Mouse (Mus musculus): ENCODE data around the gene Abr.

Gene Abr

GRCm38 (mm10) chr11:76569436-76569835 lies 52.7 kb downstream of the Abr start:
- DNase-seq (ENCODE audit: low spot score in 2 of 2), result no peak

DNA sequence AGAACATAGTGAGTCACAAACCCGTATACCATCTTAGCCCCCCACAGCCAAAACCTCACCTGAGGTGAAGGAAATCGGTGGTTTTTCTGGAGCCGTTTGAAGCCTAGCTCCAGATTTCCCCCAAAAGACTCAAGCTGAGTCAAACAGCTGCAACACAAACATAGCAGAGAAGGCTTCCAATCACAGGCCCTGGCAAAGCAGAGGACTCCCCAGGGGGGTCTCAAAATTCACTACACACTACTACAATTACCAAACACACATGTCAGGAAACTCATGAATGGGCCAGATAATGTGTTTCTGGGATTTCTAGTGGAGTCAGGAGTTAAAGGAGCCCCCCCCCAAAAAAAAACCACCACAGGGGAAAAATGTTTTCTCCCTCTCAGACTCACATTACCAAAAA lies 56.0 kb downstream of the Abr start:
- DNase-seq (ENCODE audit: low spot score in 2 of 2), result no peak

GRCm38 (mm10) chr11:76562584-76562983 lies 59.5 kb downstream of the Abr start:
- DNase-seq (ENCODE audit: low spot score in 2 of 2), result no peak

- no peak for DNase-seq (ENCODE audit: low spot score in 2 of 2)
Measured at GRCm38 (mm10) chr11:76562165-76562564, 59.9 kb downstream of the Abr start.

GRCm38 (mm10) chr11:76557837-76558236 lies 64.3 kb downstream of the Abr start:
- no peak for DNase-seq (ENCODE audit: low spot score in 2 of 2)

DNA sequence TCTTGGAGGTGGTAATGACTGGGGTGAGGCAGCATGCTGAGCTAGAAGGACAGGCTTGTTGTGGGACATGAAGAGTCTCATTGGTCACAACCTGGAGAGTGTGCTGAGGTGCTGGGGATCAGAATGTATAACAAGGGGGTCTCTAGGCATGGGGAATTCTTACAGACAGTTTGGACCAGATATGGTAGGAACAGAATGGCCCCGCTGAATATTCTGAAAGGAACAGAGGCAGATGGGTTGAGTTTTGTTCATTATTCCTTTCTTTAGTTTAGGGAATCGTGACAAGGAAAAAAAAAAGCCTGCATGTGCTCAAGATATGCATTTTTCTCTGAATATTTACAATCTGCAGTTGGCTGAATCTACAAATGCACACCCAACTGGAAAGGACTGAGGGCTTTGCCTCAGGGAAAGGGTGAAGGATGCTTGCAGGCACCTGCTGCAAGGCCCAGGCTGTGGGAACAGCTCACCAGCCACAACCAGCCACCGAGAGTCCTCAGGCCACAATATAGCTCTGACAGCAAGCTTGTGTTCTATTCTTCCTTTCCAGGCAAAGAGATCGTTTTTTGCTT lies 73.9 kb downstream of the Abr start:
- no peak for DNase-seq (ENCODE audit: low spot score in 2 of 2)

DNA sequence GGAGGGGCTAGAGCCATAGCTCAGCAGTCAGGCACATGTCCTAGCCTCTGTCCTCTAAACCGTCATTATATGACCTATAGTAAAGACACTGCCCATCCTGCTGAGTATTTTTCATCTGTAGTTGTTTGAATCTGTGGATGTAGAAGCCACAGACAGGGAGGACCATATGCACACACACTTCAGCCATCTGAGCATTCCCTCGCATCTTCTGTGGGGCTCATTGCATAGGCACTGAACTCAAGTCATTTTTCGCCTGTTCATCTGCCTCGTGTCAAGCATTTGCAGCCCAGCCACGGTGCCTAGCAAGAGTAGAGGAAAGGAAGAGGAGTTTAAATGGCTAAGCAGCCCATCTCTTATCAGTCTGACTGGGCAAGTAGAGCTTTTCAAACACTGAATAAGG lies 74.7 kb downstream of the Abr start:
- no peak for DNase-seq (ENCODE audit: low spot score in 2 of 2)

DNA sequence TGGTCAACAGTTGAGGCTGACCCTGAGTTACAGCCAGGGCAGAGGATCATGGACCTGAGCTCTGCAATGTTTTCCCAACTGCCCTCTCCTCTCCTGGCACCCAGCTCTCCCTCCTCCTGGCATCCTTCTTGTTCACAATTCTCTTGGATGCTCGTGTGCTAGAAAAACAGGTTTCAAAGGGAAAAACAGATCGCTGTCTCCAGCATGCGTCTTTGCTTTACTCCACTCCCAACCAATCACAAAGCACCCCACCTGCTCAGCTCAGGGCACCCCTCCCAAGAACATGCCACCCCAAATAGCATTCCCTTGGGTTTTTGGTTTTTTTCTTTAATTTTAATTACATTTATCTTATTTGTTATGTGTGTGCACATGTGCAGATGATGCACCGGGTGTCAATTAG lies 75.7 kb downstream of the Abr start:
- DNase-seq (ENCODE audit: low spot score in 2 of 2), result no peak

DNA sequence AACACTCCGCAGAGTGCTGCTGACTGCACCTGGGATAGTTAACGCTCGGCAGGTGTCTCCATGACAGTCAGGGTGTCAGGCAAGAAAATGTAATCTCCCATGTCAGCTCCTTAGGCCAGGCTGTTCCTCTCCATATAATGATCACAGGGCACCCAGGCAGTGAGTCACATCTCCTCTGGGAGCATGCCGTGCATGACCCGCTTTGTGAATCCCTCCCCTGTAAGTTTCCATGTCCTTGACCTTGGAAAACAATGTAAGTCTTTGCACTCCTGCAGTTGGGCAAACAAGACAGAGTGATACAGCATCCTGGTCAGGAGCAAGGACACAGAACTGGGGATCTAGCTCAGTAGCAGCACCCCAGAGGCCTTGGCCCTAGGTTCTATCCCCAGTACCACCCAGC lies 78.8 kb downstream of the Abr start:
- no peak for DNase-seq (ENCODE audit: low spot score in 2 of 2)

GRCm38 (mm10) chr11:76540973-76541372 lies 81.1 kb downstream of the Abr start:
- DNase-seq (ENCODE audit: low spot score in 2 of 2), result peak; percentile 54 to 57

DNA sequence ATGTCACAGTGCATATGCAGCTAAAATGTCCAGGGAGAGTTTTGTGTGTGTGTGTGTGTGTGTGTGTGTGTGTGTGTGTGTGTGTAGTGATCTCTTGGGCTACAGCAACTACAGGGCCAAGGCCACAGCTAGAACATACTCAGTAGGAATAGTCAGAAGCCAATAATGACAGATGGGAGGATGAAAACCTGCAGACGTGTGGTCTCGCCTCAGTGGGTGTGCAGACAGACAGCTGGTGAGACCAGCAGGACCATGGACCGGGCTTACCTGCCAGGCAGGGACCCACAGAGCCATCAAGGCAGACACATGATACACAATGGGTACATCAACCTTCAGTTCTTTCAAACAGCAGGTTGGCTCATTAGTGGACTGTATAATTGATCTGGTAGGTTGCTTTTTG lies 84.7 kb downstream of the Abr start:
- no peak for DNase-seq (ENCODE audit: low spot score in 2 of 2)

DNA sequence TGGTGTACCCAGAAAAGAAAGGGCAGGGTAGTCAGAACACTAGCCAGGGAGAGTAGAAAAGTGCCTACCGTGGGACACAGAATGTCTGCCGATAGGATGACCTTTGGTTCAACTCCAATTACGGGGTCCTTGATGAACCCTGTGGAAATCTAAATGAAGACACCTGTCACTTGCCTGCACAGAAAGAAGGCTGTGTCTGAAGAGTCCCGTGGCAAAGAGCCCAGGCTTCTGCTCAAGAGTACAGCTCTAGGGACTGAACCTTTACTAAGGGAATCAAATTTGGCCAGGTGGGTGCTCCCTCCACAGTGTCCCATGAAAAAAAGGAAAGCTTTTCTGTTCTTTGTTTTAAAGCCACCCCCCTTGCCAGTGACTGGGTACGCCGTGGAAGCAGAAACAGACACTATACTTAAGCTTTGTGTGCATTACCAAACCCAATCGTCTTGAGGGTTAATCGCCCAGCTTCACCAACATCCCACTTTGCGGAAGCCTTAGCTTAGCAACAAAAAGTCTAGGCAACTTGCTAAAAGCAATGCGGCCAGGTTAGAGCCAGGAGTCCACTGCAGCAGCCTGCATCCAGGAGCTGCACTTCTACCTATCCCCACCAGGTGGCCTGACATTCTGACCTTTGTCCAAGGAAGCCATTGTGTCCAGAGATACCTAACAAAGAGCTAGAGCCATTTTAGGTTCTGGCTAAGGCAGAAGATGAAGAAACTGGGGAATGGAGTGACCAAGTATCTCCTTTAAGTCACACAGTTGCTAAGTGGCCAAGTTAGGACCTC lies 85.3 kb downstream of the Abr start:
- no peak for DNase-seq (ENCODE audit: low spot score in 2 of 2)

DNA sequence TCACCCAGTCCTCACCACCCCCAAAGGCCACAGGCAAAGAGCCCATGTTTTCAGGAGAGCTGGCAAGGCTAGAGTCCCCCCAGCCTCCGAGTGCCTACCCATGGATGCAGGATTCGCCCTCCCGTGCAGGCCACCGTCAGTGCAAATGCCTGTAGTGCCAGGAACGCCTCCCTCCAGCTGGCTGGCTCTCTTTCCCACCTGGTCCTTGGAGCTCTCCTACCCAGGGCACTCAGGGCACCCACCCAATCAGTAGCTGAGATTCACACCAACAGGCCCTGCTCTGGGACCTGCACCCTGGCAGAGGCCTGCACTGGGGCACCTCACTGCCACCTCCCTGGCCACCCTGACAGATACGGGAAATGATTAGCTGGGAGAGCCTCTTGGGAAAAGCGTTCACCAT lies 90.1 kb downstream of the Abr start:
- DNase-seq (ENCODE audit: low spot score in 2 of 2), result no peak

DNA sequence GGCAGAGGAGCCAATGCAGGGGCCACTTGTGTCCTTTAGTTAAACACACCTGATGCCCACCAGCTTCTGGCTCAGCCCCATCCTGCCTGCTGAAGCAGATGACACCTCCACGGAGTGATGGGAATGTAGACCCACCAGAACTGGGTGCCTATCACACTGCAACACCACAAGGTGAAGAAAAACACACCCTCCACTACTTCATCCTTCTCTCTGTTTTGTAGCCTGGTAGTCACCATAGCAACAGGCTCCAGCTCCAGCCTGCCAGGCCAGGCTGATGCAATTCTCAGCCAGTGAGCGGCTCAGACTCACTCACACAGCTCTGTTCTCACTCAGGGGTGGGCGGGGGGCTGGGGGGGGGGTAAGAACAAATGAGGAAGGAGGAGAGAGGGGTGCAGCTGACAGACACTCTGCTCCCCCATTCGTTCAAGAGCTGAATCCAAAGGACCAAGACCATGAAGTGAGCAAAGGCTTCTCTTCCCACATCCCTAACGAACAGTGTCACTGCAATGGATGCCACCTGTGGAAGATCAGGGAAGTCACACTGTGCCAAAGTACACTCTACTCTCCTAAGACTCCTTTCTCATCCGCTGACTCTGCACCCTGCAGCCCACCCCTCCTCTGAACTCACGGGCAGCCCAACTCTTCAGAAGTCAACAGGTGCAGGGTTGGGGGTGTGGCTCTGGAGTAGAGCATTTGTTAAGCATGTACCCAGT lies 91.0 kb downstream of the Abr start:
- no peak for DNase-seq (ENCODE audit: low spot score in 2 of 2)

DNA sequence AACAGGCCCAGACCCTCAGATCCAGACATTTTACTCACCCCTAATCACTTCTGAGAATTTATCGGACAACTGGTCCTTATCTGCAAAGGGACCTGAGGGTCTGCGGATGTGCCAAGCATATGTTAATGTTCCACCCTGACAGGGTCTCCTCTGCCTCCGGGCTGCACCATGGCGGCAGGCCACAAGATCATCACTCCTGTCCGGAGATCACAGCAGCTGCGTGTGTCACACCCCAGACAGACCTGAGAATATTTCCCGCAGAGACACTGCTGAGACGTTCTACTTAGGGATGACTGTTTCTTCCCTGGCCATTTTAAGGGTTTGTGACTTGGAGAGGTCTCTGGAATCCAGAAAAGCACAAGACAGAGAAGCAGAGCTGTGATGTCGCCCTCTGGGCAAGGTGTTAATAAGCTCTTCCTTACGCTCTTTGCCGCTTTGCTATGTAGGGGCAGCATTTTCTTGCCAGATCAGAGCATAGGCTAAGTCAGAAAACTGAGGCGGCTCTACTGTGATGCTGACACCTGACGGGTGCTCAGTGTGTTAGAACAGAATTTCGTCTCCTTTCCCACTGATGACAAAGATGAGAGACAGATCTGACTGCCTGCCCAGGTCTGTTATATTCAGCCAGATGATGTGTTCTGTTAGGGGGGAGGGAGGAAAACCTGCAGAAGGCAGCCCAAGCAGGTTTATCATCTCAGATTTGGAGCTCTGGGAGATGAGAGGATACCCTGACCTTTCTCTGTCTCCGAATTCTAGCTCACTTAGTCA lies 91.8 kb downstream of the Abr start:
- no peak for DNase-seq (ENCODE audit: low spot score in 2 of 2)

DNA sequence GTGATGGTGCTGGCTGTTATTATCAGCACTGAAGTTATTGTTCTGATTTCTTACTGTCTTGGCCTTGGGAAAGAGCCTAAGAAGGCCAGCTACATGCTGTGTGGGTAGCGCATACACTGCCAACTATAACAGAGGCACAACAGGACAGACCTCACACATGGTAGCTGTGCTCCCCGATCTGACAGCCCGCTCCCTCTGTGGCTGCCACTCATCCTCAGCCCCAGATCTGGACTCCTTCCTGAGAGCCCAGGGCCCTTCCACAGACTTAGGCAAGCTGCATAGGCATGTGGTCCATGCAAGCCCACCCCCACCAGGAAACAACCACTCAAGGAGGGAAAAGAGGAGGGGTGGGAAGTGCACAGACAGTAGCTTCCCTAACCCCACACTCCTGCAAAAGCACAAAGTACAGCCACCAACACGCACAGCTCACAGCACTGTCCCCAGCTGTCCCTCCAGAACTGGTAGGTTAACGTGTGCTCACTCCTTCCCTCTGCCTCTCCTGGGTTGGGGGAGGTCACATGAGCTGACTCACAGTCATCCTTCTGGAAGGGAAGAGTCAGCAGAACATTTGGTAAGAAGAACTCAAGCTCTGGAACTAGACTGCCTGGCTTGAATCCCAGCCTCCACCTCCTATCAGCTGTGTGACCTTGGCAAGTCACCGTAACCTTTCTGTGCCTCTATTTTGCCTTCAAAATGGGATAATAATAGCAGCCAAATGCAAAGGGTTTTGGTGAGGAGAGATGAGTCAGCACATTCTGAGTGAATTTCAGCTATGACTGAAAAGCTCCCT lies 92.6 kb downstream of the Abr start:
- DNase-seq (ENCODE audit: low spot score in 2 of 2), result peak in 1 of 2 experiments; percentile 55

DNA sequence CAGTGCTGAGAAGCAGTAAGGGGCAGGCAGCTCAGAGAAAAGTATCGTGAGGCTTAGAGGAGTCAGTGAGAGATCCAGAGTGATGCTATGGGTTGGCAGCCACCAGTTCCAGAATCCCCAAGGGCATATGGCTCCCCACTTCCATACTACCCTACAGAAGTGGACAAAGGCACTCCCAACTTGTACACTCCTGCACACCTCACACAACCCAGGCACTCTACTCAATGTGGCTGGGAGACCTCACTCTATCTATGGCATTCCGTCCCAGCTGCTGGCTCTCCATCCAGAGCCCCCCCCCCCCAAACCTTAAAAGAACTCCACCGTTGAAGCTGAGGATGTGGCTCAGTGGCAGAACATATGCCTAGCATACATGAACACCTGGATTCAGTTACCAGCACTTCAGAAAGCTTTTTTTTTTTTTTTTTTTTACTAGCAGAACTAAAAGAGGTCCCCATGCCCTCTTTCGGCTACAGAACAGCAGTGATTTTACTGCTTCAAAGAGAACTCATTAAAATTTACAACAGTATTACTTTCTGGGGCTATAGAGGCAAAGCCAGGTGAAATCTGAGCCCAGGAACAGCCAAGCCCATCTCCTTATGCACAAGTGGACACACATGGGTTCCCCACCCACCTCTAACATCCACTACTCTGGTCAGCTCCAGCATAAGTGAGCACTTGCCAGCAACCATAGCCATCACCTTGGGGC lies 96.3 kb downstream of the Abr start:
- no peak for DNase-seq (ENCODE audit: low spot score in 2 of 2)

GRCm38 (mm10) chr11:76524947-76525346 lies 97.2 kb downstream of the Abr start:
- DNase-seq (ENCODE audit: low spot score in 2 of 2), result peak; percentile 26 to 48

GRCm38 (mm10) chr11:76523356-76523755 lies 98.8 kb downstream of the Abr start:
- no peak for DNase-seq (ENCODE audit: low spot score in 2 of 2)

GRCm38 (mm10) chr11:76520889-76521288 lies 101.2 kb downstream of the Abr start:
- no peak for DNase-seq (ENCODE audit: low spot score in 2 of 2)

DNA sequence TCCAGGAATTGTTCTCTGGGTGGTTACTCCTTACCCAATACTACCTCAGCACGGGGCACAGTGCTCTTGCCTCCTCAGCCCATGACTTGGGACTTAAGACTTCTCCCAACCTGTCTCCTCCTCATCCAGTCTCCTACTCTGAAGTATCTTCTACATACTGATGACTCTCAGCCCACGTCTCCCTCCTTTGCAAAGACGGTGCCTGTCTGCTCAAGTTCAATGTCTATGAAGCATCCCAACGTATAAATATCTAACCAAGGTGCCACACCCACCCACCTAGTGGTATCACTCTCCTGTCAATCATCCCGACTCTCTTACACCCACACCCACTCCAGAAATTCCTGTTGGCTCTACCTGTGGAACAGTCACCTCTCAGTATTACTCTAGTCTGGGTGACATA lies 103.5 kb downstream of the Abr start:
- DNase-seq (ENCODE audit: low spot score in 2 of 2), result no peak
